Mouse (Mus musculus) hematopoietic stem cell, adult 5-6 weeks (primary cell): ENCODE measurements at regions not wholly inside any gene's neighbourhood (a gene's known extent, or its start where the extent isn't known, plus 50 kb on each side); places are given as distances from the start of the nearest gene placed in this dataset.
A peak's percentile ranks its signal among the peaks of the same experiment; 100 is the strongest.
"Not testable (repeated sequence)": the region's sequence is repeated elsewhere in the genome, so short reads cannot be mapped to it uniquely, and the experiment has no call there.

ENCODE experiments used
- ATAC-seq, 2 experiments: fragments of 125-278 bp in 1 of 2; replicated peaks in 1 of 2; 2 replicates each; pipeline ENCODE4 v1.8.0; 2016 to 2017; ENCODE audit warnings: inconsistent platforms in 2 of 2, mild to moderate bottlenecking in 2 of 2, moderate number of reproducible peaks in 2 of 2, low read depth in 1 of 2, moderate TSS enrichment in 1 of 2; ENCODE audit not compliant: low FRiP score in 2 of 2, poor library complexity in 2 of 2, severe bottlenecking in 2 of 2, insufficient read depth in 1 of 2, low TSS enrichment in 1 of 2

DNA sequence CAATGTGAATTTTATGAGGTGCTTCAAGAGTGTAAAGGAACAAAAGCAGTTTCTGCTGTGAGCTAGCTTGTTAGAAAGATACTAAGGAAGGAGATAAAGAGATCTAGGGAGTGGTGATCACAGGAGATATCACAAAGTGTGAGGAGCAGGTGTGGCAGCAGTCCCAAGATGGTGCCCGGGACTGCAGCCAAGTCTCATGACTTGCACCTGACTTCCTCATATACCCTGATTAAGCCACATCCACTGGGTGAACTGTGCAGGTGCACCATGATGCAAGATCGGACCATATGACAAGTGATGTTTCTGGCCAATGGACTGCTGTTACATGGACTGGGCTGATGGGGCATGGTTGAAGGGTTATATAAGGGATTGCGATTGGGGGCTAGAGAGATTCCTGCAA, 197.8 kb upstream of the Atp10a start:
- not testable (repeated sequence) for ATAC-seq

DNA sequence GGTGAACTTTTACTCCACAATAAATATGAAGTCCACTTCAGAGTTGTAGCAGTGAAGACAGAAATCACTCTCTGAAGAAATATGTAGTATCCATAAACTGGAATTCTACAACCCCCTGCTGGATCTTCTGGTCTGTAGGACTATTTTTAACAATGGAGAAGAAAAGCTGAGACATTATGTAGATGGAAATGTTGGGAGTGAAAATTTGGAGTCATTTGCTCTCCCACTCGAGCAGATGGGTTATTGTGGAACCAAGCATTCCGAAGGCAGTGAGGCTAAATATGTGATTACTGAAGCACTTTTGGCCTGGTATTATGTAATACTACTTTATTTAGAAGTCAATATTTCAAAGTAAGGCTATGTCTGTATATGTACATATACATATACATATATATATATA, 195.0 kb upstream of the Atp10a start:
- ATAC-seq: no peak

DNA sequence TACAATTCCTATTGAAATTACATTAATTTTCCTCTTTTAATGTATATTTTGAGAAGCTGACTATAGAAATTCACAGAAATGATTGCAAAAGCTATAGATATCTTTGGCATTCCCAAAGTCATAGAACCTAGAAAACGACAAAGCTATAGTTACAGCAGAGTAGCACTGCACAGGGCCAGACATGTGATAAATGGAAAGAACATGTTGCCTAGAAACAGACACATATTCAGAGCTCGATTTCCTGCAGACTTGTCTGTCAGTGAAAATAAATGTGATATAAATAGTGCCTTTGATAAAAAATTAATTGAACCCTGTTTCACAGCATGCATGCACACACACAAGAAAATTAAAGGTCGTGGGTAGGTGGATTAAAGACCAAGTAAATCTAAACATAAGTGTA, 182.8 kb upstream of the Atp10a start:
- no peak for ATAC-seq

DNA sequence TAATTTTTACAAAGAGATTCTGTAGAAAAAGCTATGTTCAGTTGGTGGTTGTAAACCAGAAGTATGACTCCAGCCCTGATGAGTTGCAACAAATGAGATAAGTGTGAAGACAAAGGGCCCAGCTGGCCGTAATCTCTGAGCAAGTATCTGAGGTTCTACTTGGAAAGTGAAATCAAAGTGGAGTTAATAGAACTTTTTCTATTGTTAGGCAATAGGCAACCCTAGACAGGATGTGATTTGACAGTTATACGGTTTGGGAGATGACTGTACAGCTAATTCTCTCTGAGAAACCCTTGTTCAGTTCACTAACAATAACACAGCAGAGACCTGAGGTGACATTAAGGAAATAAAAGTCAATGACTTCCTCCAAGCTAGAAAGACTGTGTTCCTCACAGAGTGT, 180.8 kb upstream of the Atp10a start:
- peak; percentile 25 to 37; a peak in 2 of 4 replicates for ATAC-seq

DNA sequence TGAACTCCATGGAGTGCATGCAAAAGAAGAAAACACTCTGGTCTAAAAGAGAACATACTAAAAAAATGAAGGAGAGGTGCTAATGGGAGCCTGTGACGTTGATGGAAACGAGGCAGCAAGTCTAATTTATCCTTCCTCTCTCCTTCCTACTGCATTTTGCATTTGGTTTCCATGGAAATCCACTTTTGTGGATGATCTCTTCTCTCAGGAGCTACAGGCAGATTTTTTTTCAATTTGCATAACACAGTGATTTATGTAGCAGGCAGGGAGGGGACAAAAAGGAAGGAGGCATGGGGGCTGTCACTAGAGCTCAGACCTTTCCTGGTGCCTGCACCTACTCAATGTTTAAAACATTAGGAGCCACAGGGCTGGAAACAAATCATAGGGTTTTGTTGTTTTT, 167.7 kb upstream of the Atp10a start:
- no peak for ATAC-seq
